Mouse (Mus musculus): ENCODE data around the gene Capzb.

Gene Capzb

DNA sequence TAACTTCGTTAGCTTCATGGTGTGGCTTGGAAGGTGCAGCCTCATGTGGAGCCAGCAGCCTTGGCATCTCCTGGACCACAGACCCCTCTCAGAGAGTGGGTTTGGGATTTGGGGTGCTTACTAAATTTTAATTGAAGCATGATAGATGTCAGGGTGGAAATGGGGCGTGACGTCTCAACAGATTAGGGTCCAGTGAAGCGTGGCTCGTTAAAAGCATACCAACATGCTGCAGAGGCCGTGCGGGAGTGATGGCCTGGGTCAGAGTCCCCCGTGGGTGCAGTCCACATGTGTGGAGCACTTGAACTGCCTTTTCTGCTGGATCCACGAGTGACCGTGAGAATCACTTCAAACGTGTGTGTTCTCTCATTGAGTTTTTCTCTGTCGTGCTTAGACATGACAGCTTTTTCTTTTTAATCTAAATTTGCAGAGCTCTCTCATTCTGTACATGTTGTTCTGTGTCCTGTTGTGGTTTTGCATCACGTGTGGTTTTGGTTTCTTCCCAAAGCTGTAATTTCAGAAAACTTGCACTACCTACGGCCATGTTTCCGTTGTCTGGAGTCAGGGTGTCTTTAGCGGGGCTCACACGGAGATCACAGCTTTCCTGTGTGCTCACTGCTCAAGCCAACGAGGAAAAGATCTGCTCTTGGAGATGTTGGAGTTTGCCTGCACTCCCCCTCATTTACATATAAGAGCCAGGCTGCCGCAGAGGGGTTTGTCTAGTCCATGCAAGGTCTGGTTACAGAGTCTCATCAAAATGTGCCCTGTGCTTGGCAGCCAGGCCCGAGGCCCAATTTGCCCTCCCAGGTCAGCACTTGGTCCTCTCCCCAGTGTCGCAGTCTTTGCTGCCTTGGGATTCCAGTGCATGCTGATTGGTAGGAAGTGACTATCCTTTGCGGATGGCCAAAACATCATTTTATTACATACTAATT lies 49.2 kb downstream of the Capzb start:
- DNase-seq, result peak; percentile 67

DNA sequence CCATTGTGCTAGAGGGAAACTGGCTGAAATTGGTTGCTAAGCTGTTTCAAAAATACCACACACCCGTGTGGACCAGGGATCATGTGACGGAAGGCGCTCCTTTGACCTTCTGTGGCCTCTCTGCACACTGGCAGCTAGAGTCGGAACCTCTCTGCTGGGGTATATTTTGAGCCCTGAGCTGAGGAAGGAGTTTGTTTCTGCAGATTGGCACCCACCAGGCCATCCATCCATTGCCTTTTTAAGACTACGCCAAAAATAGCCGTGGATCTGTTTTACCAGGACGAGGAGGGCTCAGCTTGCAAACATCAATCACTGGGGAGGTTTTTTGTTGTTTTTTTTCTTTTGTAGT lies 49.9 kb downstream of the Capzb start:
- DNase-seq, result no peak

DNA sequence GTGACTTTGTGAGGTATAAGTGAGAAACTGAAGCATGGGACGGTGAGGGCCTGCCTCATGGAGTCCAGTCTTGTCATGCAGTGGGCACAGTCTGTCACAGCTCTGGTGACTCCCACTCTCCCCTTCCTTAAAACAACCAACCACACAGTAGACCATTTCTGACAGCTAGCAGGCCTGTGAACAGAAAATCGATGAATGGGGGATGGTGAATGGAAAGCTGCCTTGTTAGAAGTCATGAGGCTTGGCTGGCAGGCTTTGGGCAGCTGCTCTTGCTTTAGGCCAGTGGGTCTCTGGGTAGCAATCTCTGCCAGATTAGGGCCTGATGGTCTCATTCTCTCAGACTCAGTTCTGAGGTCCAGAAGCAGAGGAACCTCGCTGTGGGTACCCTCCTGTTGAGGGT lies 51.5 kb downstream of the Capzb start:
- DNase-seq, result peak; percentile 46

DNA sequence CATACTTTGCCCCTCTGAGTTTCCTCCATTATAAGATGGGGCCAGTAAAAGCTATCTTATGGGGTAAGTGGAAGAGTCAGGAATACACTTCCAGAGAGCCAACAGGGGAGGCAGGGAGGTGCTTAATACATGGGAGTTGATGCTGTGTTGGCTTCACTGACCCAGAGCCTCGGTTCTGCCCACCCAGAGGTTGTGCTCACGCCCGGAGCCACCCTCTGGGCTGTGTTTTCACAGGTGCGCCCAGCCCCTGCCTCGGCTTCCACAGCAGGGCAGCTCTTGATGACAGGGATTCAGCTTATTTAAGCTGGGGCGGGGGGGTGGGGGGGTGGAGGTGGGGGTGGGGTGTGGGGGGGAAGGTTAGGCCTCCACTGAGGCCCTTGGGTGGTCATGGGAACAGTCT lies 52.1 kb downstream of the Capzb start:
- no peak for DNase-seq

DNA sequence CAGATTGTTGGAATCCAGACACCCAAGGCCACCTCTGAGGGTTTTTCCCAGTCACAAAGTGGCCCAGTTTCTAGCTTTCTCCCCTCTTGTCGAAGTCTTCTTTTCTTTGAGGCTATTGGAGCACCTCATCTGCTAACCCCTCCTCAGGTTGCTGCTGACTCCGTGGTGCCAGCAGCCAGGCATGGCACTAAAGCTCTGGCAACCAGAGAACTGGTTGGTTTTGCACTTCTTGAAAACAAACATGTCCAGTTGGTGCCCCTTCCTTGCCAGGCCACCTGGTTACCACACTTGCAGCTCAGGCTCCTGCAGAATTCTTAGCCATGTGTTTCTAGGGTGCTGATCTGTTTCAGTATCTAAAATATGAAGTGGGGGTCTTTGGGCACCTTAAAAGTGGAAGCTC lies 52.8 kb downstream of the Capzb start:
- DNase-seq, result no peak

DNA sequence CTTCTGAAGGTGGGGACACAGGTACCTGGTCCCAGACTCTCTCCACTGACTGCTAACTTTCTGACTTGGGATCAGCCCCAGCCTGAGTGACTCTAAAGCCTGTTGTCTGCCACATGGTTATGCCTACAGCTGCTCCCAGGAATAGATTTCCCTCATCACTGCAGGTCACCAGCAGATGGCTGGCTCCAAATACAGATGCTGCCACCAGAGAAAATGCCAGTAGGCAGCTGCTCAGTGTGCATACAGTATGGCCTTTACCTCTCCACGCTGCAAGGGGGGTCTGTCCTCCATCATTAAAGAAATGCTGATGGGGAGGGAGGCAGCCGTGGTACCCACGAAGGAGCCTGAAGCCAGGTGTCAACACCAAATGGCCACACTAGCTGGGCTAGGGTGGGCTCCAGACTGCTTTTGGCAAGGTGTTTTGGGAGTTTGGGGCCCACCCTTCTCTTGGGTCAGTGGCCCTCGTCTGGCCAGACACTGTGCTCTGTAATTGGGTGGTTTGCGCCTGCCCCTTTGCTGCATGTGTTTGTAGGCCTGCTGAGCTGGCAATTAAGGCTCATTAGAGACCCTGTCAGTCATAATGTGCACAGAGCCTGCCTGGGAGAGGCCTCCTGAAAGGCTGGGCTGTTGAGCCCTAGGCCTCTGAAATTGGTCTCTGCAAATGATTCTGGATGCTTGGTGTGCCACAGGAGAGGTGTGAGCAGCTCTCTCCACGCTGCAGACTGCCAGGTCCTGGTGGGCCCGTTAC lies 53.6 kb downstream of the Capzb start:
- DNase-seq, result peak; percentile 99

DNA sequence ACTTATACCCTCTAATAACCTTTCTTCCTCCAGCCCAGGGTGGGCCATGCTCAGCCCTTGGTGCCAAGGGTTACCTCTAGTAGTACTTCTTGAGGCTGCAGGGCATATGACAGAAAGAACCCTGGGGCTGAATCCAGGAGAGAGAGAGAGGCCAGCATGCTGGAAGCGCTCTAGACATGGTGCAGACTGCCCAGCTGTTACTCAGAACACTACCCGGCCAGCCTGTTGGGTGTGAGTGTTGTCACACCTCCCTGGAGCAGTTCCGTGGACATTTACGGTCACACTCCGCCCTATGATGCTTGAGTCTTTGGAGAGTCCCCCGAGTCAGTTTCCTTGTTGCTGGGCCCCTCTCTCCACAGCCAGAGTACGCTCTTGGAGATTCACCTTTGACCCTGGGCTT lies 55.3 kb downstream of the Capzb start:
- no peak for DNase-seq

DNA sequence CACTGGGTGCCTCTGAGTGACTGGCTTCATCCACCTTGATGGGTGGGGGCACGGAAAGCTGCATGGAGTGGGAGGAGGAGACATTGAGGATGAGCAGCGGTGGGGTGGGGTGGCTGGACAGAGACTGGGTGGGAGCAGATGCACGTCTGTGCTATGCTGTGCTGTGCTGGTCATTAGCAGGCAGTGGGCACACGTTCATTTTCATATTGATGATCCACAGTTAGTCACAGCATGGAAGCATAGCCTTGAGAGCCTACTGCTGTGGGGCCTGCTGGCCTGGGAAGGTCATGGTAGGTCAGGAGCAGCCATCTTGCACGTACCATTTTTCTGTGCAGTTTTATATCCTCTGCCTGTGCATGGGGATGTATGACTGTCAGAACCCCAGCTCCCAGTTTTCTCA lies 56.0 kb downstream of the Capzb start:
- DNase-seq, result no peak

DNA sequence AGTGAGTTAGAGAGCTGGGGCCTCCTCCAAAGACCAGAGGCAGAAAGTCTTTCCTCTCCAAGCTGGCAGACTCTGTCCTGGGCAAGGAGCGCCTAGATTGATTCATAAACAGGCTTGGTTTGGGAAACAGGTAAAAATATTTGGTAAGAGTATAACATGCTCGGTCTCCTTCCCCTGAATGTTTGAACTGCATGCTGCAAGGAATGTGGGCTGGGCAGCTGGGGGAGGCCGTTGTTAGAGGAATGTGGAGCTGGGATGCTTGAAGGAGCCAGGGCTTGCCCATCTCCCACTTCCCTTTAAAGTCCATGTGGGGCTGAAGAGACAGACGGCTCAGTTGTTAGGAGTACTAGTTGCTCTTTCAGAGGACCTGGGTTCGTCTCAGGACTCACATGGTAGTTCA lies 57.3 kb downstream of the Capzb start:
- DNase-seq, result no peak

DNA sequence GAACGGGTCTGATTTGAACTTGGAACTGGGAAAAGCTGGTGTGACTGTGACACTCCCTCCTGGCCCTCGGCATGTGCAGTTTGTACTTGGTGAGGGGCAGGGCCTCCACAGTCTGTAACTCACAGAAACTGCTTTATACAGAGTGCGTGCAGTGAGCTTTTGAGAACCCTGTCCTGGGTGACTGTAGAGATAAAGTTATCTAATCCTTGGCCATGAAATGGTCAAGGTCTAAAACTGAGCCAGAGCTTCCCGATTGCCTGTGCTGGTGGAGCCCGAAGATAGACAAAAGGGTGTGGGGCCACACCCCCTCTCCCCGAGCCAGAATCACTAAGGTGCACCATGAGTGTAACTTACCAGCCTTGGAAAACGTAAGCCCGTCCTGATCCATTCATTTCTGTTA lies 58.2 kb downstream of the Capzb start:
- DNase-seq, result no peak

DNA sequence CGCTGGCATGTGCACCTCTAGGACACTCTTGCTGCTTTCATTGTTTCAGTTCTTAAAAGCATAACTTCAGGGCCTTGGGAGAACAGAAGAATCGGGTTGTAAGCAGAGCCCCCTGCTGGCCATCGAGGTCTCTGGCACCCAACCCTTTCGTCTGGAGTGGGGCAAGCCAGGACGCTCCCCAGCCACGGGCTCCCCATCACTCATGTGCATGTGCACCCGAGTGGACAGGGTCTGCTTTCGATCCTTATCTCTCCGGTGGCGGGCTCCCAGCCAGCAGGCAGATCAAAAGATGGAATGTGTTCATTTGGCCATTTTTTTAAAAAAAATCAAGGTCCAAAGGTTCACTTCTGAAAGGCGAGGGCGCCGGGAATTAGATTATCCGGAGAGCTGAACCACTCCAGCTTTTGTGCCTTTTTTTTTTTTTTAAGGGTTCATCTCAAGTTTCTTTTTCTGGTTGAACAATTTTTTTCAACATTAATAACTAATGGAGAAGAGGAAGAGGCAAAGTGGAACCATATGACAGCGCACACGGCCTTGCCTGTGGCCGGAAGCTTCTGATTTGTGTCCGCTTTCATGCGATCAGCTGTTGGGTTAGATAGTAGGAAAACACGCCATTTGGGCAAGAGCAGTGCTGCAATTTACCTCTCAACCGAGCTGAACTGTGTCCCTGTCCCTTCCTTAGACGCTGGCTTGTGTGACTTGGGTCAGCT lies 59.5 kb downstream of the Capzb start:
- peak; percentile 84 for DNase-seq

DNA sequence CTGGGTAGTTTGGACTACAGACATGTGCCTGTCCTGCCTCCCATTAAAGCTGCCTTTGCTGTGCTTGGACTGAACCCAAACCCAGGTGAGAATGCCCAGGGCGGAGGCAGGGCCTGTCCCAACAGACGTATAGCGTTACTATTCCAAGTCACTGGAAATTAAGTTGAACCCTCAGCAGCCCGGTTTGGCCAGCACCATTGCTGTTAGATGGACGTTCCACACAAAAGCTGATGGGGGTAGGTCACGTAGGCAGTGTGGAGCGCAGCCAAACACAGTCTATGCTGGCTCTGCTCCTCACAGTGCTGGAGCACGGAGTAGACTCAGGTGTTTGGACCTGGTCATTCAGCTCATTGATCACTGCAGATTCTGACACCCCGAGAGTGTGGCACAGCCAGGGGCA lies 60.5 kb downstream of the Capzb start:
- no peak for DNase-seq

DNA sequence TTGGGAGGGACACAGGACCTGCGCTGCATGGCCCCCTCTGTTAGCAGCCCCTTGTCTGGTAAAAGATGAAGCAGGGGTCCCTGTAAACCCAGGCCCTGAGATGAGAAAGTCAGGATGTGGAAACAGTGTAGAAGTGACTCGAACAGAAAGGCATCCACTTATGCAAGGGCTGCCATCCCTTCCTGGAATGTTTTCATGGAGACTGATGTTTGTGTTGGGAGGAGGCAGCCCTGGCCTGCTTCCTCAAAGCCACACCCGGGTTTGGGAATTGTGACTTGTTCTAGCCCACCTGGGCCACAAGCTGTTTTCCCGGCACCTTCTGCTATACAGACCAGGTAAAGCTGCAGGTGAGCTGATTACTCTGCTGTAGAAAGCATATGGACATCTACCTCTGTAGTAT lies 63.4 kb downstream of the Capzb start:
- no peak for DNase-seq

DNA sequence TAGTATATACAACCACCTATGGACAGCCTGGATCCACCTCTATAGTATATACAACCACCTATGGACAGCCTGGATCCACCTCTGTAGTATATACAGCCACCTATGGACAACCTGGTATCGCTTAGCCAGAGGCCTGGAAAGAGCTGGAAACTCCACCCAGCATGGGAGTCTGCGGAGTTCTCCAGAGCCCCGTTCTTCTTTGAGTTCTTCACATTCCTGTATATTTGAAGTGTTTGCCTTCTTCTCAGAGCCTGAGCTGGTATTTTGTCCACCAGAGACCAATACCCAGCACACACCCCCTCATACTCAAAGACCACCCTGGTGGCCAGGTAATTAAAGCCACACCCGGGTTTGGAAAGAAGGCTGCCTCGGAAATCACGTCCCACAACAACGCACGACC lies 64.0 kb downstream of the Capzb start:
- DNase-seq, result no peak

DNA sequence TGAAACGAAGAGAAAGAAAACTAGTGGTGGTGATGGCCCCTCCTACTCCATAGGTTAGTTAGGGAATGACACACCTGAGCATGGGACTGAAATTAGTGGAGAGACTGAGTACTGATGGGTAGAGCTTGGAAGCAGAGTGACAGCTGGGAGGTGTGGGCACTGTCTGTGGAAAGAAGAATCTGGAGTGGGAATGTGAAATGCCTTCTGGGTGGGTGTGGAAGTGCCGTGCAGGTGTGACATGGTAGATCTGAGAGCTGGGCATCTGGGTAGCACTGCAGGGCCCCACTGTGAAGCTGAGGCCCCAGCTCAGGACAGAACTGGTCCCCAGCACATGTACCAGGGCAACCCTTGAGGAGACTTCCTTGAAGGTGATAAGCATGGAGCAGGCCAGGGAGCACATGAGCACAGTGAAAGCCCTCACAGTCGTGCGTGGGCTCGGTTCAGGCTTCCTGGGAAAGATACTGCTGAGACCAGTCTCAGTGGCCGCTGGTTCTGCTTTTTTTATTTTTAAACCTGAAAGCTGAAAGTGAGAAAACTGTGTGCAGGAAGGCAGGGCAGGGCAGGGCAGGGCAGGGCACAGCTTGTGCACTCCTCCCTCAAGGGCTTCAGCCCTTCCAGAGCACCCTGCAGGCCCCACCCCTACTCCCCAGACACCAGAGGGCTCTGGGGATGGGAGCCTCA lies 66.1 kb downstream of the Capzb start:
- no peak for DNase-seq

DNA sequence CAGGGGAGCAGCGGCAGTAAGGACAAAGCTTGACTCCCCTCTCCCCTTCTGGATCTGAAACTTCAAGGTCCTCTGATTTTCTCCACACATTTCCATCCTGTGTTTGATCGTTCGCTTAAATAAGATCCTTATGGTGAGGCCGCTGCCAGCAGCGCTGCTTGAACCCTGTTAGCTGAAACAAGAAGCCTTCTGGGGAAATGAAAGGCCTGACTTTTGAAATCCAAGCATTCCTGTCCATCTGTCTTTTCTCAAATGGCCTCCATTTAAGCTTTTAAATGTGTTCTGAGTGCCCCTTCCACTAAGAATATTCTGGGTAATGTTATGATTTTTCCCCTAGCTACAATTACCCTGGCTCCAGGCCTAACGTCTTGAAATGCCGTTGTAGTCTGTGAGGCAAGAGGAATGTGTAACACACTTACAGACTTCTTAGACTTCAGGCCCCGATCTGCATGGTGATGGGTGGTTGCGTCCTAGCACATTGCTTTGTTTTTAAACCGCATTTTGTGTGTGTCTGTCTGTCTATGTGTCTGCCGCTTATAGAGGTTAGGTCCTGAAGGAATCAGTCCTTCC lies 66.7 kb downstream of the Capzb start:
- no peak for DNase-seq

DNA sequence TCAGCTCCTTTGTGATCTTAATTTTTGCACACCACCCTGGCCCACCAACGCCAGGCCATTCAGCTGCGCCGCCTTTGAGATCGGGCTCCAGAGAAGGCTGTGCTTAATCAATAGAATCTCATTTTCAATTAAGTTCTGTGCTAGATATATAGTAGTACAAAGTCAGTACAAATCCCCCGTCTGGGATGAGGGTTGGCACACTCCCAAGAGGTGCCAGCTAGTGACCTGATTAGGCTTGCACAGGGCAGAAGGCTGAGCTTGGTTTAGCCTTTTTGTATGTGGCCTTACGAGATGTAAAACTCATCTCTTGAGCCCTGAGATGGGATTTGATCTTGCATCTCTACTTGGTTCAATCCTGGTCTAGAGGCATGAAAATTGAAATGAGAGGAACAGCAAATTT lies 70.3 kb downstream of the Capzb start:
- no peak for DNase-seq

DNA sequence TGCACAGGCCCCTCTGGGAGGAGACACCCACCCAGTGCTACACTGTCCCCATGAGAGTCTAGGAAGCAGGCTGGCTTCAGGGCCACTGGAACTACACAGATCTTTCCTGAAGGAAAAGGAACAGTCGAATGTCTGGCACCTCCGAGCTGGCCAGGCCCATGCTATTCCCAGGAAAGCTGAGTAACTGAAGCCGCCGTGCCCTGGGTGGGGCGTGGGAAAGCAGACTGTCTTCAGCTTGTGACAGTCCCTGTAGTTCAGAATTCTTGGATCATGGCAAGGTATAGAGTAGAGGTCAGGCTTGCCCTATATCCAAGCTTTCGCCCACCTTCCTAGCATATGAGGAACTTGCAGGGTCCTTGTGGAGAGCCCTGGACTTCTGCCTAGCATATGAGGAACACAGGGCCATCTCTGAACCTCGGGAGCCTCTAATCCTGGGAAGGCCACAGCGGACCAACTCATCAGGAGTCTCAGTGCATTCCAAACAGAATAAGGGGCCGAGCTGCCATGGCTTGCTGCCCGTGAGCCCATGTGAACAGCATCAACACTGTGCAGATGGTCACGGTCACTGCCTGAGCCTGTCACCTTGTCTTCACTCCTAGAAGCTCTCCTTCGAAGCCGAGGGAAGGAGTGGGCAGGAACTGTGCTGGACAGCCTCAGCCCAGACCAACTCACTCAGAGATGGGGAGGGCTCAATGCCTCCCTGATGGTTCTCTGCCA lies 73.2 kb downstream of the Capzb start:
- no peak for DNase-seq

DNA sequence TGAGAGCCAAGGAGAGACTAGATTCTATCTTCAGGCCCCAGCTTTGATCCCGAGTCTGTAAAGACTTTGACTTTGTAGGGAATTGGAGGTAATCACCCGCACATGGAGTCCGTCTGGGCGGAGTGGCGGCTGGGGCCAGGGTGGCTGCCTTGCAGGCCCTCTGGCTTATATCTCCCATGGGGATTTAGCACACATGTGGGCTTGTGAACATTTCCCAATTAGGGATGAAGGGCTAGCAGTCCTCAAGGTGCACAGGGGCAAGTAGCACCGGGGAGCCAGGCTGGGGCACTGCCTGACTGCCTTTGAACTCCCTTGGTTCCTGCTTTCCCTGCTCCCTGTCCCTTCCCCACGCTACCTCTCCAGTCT lies 73.8 kb downstream of the Capzb start:
- DNase-seq, result no peak

DNA sequence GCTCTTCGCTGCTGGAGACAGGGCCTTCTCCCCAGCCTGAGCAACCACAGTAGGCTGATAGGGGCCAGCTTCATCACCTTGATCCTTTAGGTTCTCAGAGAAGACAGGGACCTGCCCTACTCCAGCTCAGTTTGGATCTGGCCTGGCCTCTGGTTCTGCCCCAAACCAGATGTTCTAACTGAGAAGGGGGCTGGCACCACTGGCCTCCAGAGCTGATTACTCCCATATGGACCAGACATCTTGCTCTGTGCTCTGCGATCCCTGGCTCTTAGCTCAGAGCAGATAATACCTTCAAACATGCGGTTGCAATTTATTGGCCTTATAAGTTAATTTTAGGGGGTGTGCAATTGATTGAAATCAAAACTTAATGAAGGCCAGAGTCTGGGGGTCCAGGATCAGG lies 74.6 kb downstream of the Capzb start:
- no peak for DNase-seq

DNA sequence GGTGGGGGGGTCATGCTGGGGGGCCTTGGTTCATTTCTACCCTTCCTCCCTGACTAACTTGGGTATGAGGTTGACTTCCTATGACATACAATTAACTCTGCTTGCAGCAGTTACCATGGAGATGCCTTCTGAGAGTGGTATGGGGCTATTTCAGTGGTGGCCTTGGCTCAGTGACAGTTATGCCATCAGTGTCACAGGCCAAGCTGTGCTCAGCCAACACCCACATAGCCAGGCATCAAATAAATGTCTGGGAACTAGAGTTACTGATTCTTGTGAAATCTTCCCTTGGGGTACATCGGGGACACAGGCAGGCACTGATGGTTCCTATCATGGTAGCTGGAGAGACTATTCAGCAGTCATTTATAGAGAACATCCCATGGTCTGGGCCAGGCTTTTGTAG lies 75.5 kb downstream of the Capzb start:
- DNase-seq, result no peak

DNA sequence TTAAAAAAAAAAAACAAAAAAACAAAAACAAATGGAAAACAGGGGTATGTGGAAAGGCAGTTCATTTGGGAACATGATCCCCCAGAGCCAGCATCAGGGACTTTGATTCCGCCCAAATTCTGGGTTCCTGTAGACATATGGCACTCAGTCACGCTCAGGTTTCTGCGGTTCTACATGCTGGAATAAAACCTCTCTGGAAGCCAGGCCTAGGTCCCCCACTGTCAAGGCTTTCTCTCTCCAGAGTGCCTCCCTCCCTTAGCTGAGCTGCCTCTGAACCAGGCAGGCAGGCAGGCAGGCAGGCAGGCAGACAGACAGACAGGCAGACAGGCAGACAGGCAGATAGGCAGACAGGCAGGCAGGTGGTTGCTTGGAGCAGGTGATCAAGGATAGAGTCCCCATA lies 77.5 kb downstream of the Capzb start:
- no peak for DNase-seq

Measured in retina, postnatal 1 day (tissue).